Mouse (Mus musculus): ENCODE measurements around the gene Cdc37. TPM values are rescaled to one million over a fixed set of nuclear protein-coding genes. Genes with fewer than 3 reads are reported as not detected.

The Cdc37 gene
- polyA plus RNA-seq, 1 experiment from 2014 or later = 424 TPM

- under 1% methylated on average over 71 of the region's 86 CpGs for WGBS
- Histone ChIP-seq H3K9ac (ENCODE audit: low read length) (peak within 1 kb of the TSS; percentile 40), H3K27me3 (ENCODE audit: control insufficient read depth, insufficient read depth, low read length) (peaks cover 46% of the 10 kb centered on the region), H3K36me3 (ENCODE audit: control insufficient read depth, insufficient read depth, low read length) (no peaks in the 10 kb centered on the region), H3K4me3 (ENCODE audit: low read depth, low read length) (peak within 1 kb of the TSS; percentile 42), H3K27ac (replicated peaks; ENCODE audit: low read depth, low read length) (no peak within 1 kb of the TSS), H3K4me1 (ENCODE audit: control insufficient read depth, insufficient read depth, low read length) (peaks cover 39% of the 10 kb centered on the region), H3K9me3 (ENCODE audit: control insufficient read depth, low read length) (no peaks in the 10 kb centered on the region; the same call in 1 of the 2 replicates), H3K4me2 (ENCODE audit: low read depth, severe bottlenecking) (peak within 1 kb of the TSS; percentile 87)
- DNase-seq (ENCODE audit: low spot score) = peak; percentile 61
- no peak for ATAC-seq (ENCODE audit: insufficient number of reproducible peaks, low FRiP score, low TSS enrichment, low read depth)
Observed at GRCm38 (mm10) chr9:21165041-21165951, 15.5 kb upstream of the Cdc37 start, which contains the start of gene Pde4a. Pde4a (plus strand) TSS chr9:21165714.

GRCm38 (mm10) chr9:21164072-21164471 is 14.3 kb upstream of the Cdc37 start:
- H3K4me1 ChIP-seq (ENCODE audit: control insufficient read depth, insufficient read depth, low read length) = peaks cover 39% of the 10 kb centered on the region
- H3K9ac ChIP-seq (ENCODE audit: low read length) = no peak overlapping the region
- H3K4me3 ChIP-seq (ENCODE audit: low read depth, low read length) = no peak overlapping the region
- ATAC-seq (ENCODE audit: insufficient number of reproducible peaks, low FRiP score, low TSS enrichment, low read depth) = no peak
- peaks cover 46% of the 10 kb centered on the region for H3K27me3 ChIP-seq (ENCODE audit: control insufficient read depth, insufficient read depth, low read length)
- no peak overlapping the region for H3K27ac ChIP-seq (replicated peaks; ENCODE audit: low read depth, low read length)
- no peaks in the 10 kb centered on the region for H3K36me3 ChIP-seq (ENCODE audit: control insufficient read depth, insufficient read depth, low read length)
- DNase-seq (ENCODE audit: low spot score) = no peak
- WGBS = under 1% methylated on average over 21 of the region's 26 CpGs
- peak overlapping the region; percentile 3 for H3K4me2 ChIP-seq (ENCODE audit: low read depth, severe bottlenecking)
- no peaks in the 10 kb centered on the region; the same call in 1 of the 2 replicates for H3K9me3 ChIP-seq (ENCODE audit: control insufficient read depth, low read length)

- Histone ChIP-seq H3K4me2 (ENCODE audit: low read depth, severe bottlenecking) (no peak overlapping the region), H3K27me3 (ENCODE audit: control insufficient read depth, insufficient read depth, low read length) (peaks cover 46% of the 10 kb centered on the region)
- 31% methylated on average over 11 of the region's 11 CpGs for WGBS
Observed at GRCm38 (mm10) chr9:21163086-21164050, 13.6 kb upstream of the Cdc37 start.

GRCm38 (mm10) chr9:21161209-21161909 is 11.6 kb upstream of the Cdc37 start:
- Histone ChIP-seq H3K27ac (replicated peaks; ENCODE audit: low read depth, low read length) (no peak overlapping the region), H3K36me3 (ENCODE audit: control insufficient read depth, insufficient read depth, low read length) (no peaks in the 10 kb centered on the region), H3K4me3 (ENCODE audit: low read depth, low read length) (peak overlapping the region; percentile 45), H3K9me3 (ENCODE audit: control insufficient read depth, low read length) (no peaks in the 10 kb centered on the region; the same call in 1 of the 2 replicates), H3K27me3 (ENCODE audit: control insufficient read depth, insufficient read depth, low read length) (peaks cover 43% of the 10 kb centered on the region), H3K4me2 (ENCODE audit: low read depth, severe bottlenecking) (peak overlapping the region; percentile 80), H3K9ac (ENCODE audit: low read length) (peak overlapping the region; percentile 68), H3K4me1 (ENCODE audit: control insufficient read depth, insufficient read depth, low read length) (peaks cover 16% of the 10 kb centered on the region)
- under 1% methylated on average over 52 of the region's 52 CpGs for WGBS
- peak; percentile 93 for DNase-seq (ENCODE audit: low spot score)
- peak; percentile 32; the same call in 1 of the 2 replicates for ATAC-seq (ENCODE audit: insufficient number of reproducible peaks, low FRiP score, low TSS enrichment, low read depth)

More at GRCm38 (mm10) chr9:21163086-21164050, 13.6 kb upstream of the Cdc37 start:
- Histone ChIP-seq H3K9ac (ENCODE audit: low read length) (no peak overlapping the region), H3K27ac (replicated peaks; ENCODE audit: low read depth, low read length) (no peak overlapping the region), H3K36me3 (ENCODE audit: control insufficient read depth, insufficient read depth, low read length) (no peaks in the 10 kb centered on the region), H3K9me3 (ENCODE audit: control insufficient read depth, low read length) (no peaks in the 10 kb centered on the region; the same call in 1 of the 2 replicates), H3K4me1 (ENCODE audit: control insufficient read depth, insufficient read depth, low read length) (peaks cover 35% of the 10 kb centered on the region), H3K4me3 (ENCODE audit: low read depth, low read length) (no peak overlapping the region)
- no peak for DNase-seq (ENCODE audit: low spot score)
- ATAC-seq (ENCODE audit: insufficient number of reproducible peaks, low FRiP score, low TSS enrichment, low read depth) = no peak

GRCm38 (mm10) chr9:21154787-21155186 is 5.0 kb upstream of the Cdc37 start:
- Histone ChIP-seq H3K4me1 (ENCODE audit: control insufficient read depth, insufficient read depth, low read length) (peaks cover 15% of the 10 kb centered on the region), H3K4me2 (ENCODE audit: low read depth, severe bottlenecking) (no peak overlapping the region), H3K36me3 (ENCODE audit: control insufficient read depth, insufficient read depth, low read length) (no peaks in the 10 kb centered on the region), H3K9ac (ENCODE audit: low read length) (no peak overlapping the region), H3K9me3 (ENCODE audit: control insufficient read depth, low read length) (no peaks in the 10 kb centered on the region), H3K4me3 (ENCODE audit: low read depth, low read length) (no peak overlapping the region), H3K27ac (replicated peaks; ENCODE audit: low read depth, low read length) (no peak overlapping the region), H3K27me3 (ENCODE audit: control insufficient read depth, insufficient read depth, low read length) (no peaks in the 10 kb centered on the region)
- 89% methylated on average over 3 of the region's 3 CpGs for WGBS
- DNase-seq (ENCODE audit: low spot score) (no peak), ATAC-seq (ENCODE audit: insufficient number of reproducible peaks, low FRiP score, low TSS enrichment, low read depth) (no peak)

GRCm38 (mm10) chr9:21153833-21154232 is 4.1 kb upstream of the Cdc37 start:
- DNase-seq (ENCODE audit: low spot score) = peak; percentile 50
- H3K4me3 ChIP-seq (ENCODE audit: low read depth, low read length) = peak overlapping the region; percentile 27
- 6% methylated on average over 5 of the region's 5 CpGs for WGBS

GRCm38 (mm10) chr9:21153331-21153730 is 3.5 kb upstream of the Cdc37 start:
- H3K27ac ChIP-seq (replicated peaks; ENCODE audit: low read depth, low read length) = 0 out of 2 replicates have a peak overlapping the region, but pooled peaks have one; percentile 15
- H3K4me1 ChIP-seq (ENCODE audit: control insufficient read depth, insufficient read depth, low read length) = peaks cover 24% of the 10 kb centered on the region
- H3K4me3 ChIP-seq (ENCODE audit: low read depth, low read length) = peak overlapping the region; percentile 27
- H3K27me3 ChIP-seq (ENCODE audit: control insufficient read depth, insufficient read depth, low read length) = no peaks in the 10 kb centered on the region
- 6% methylated on average over 12 of the region's 12 CpGs for WGBS
- H3K36me3 ChIP-seq (ENCODE audit: control insufficient read depth, insufficient read depth, low read length) = no peaks in the 10 kb centered on the region
- DNase-seq (ENCODE audit: low spot score) (no peak), ATAC-seq (ENCODE audit: insufficient number of reproducible peaks, low FRiP score, low TSS enrichment, low read depth) (peak; percentile 34; the same call in 1 of the 2 replicates)
- no peaks in the 10 kb centered on the region for H3K9me3 ChIP-seq (ENCODE audit: control insufficient read depth, low read length)
- peak overlapping the region; percentile 47; the same call in 1 of the 2 replicates for H3K9ac ChIP-seq (ENCODE audit: low read length)
- peak overlapping the region; percentile 66 for H3K4me2 ChIP-seq (ENCODE audit: low read depth, severe bottlenecking)

More at GRCm38 (mm10) chr9:21153833-21154232, 4.1 kb upstream of the Cdc37 start:
- Histone ChIP-seq H3K36me3 (ENCODE audit: control insufficient read depth, insufficient read depth, low read length) (no peaks in the 10 kb centered on the region), H3K27me3 (ENCODE audit: control insufficient read depth, insufficient read depth, low read length) (no peaks in the 10 kb centered on the region), H3K27ac (replicated peaks; ENCODE audit: low read depth, low read length) (peak overlapping the region; percentile 15; the same call in 1 of the 2 replicates), H3K4me2 (ENCODE audit: low read depth, severe bottlenecking) (peak overlapping the region; percentile 66), H3K4me1 (ENCODE audit: control insufficient read depth, insufficient read depth, low read length) (peaks cover 19% of the 10 kb centered on the region), H3K9ac (ENCODE audit: low read length) (peak overlapping the region; percentile 47), H3K9me3 (ENCODE audit: control insufficient read depth, low read length) (no peaks in the 10 kb centered on the region)
- 0 out of 2 replicates have a peak, but pooled peaks have one; percentile 8 for ATAC-seq (ENCODE audit: insufficient number of reproducible peaks, low FRiP score, low TSS enrichment, low read depth)
